12 mouse cellular contexts compared by ENCODE assay signal in genomic region chr10:59285530-59285929, GRCm38 (mm10). TPM values are rescaled to one million over a fixed set of nuclear protein-coding genes. Genes with fewer than 3 reads are reported as not detected.
DNase-seq lines count a peak whose midpoint lies in the region; ATAC-seq and TF ChIP-seq lines count a peak whose summit lies in the region.
"Had no signal": no experiment of that assay in that cellular context is flagged by ENCODE, and none has a peak within 500 bp of the region (broad histone marks: within the 10 kb centered on the region; RNA-seq: fewer than 3 reads in every experiment).

No protein-coding gene starts in this region.

- no peak overlapping the region for H3K27ac ChIP-seq in forebrain, postnatal 0 days (ENCODE audit: low read depth, low read length)
- H3K27ac ChIP-seq in forebrain, embryonic 11.5 days (ENCODE audit: low read depth, low read length), result no peak overlapping the region
- H3K27ac ChIP-seq in midbrain, embryonic 15.5 days, result no peak overlapping the region
- H3K27ac ChIP-seq: heart, embryonic 15.5 days had no signal

- no peaks in the 10 kb centered on the region for H3K27me3 ChIP-seq in forebrain, postnatal 0 days (ENCODE audit: insufficient read depth, low read length)
- H3K27me3 ChIP-seq in forebrain, embryonic 11.5 days (ENCODE audit: control insufficient read depth, insufficient read depth, low read length), result no peaks in the 10 kb centered on the region
- H3K27me3 ChIP-seq in midbrain, embryonic 15.5 days (replicated peaks), result no peaks in the 10 kb centered on the region
- H3K27me3 ChIP-seq: heart, embryonic 15.5 days had no signal

- no peaks in the 10 kb centered on the region for H3K4me1 ChIP-seq in forebrain, postnatal 0 days (ENCODE audit: insufficient read depth)
- H3K4me1 ChIP-seq in forebrain, embryonic 11.5 days (replicated peaks; ENCODE audit: control insufficient read depth, insufficient read depth, low read length), result no peaks in the 10 kb centered on the region
- H3K4me1 ChIP-seq in midbrain, embryonic 15.5 days, result no peaks in the 10 kb centered on the region
- H3K4me1 ChIP-seq: heart, embryonic 15.5 days had no signal

- H3K4me3 ChIP-seq in forebrain, postnatal 0 days (ENCODE audit: low read depth, low read length), result no peak overlapping the region
- H3K4me3 ChIP-seq in forebrain, embryonic 11.5 days (ENCODE audit: low read depth, low read length), result no peak overlapping the region
- no peak overlapping the region for H3K4me3 ChIP-seq in midbrain, embryonic 15.5 days
- H3K4me3 ChIP-seq: heart, embryonic 15.5 days had no signal

- peak; percentile 65 for DNase-seq in forebrain, postnatal 0 days
- DNase-seq in forebrain, embryonic 11.5 days (ENCODE audit: low spot score), result no peak
- peak; percentile 44 for DNase-seq in lung, postnatal 10 days
- DNase-seq in lung, postnatal 4 days, result no peak
- peak; percentile 87 for DNase-seq in fibroblast of lung, adult 2 months (ENCODE audit: low read depth)
- DNase-seq in skeletal muscle tissue, adult 2 months (ENCODE audit: low read depth, low spot score), result peak; percentile 46
- DNase-seq in gastrocnemius, postnatal 25 days, result no peak
- DNase-seq: liver, postnatal 0 days had no signal

- no peak overlapping the region for H3K4me2 ChIP-seq in forebrain, postnatal 0 days (ENCODE audit: low read depth)
- no peak overlapping the region for H3K4me2 ChIP-seq in forebrain, embryonic 11.5 days (ENCODE audit: low read depth, low read length, severe bottlenecking)
- H3K4me2 ChIP-seq in midbrain, embryonic 15.5 days, result no peak overlapping the region
- H3K4me2 ChIP-seq: heart, embryonic 15.5 days had no signal

- no peaks in the 10 kb centered on the region for H3K9me3 ChIP-seq in forebrain, postnatal 0 days (ENCODE audit: low read length)
- no peaks in the 10 kb centered on the region for H3K9me3 ChIP-seq in forebrain, embryonic 11.5 days (ENCODE audit: control insufficient read depth, low read length)
- H3K9me3 ChIP-seq in midbrain, embryonic 15.5 days, result no peaks in the 10 kb centered on the region
- H3K9me3 ChIP-seq: heart, embryonic 15.5 days had no signal

- H3K9ac ChIP-seq in forebrain, postnatal 0 days, result no peak overlapping the region
- H3K9ac ChIP-seq in forebrain, embryonic 11.5 days (ENCODE audit: low read length), result no peak overlapping the region
- no peak overlapping the region for H3K9ac ChIP-seq in midbrain, embryonic 15.5 days
- H3K9ac ChIP-seq: heart, embryonic 15.5 days; liver, postnatal 0 days had no signal

- 50% methylated on average over 5 of the region's 5 CpGs for WGBS in forebrain, postnatal 0 days
- WGBS in forebrain, embryonic 11.5 days, result 74% methylated on average over 5 of the region's 5 CpGs
- WGBS in midbrain, embryonic 15.5 days, result 60% methylated on average over 5 of the region's 5 CpGs

- no peaks in the 10 kb centered on the region for H3K36me3 ChIP-seq in forebrain, postnatal 0 days (ENCODE audit: insufficient read depth)
- H3K36me3 ChIP-seq in forebrain, embryonic 11.5 days (ENCODE audit: control insufficient read depth, insufficient read depth, low read length), result no peaks in the 10 kb centered on the region
- H3K36me3 ChIP-seq in midbrain, embryonic 15.5 days (replicated peaks), result no peaks in the 10 kb centered on the region
- H3K36me3 ChIP-seq: heart, embryonic 15.5 days had no signal

- ATAC-seq in forebrain, postnatal 0 days, result peak; percentile 57
- ATAC-seq in forebrain, embryonic 11.5 days (replicated peaks; ENCODE audit: low FRiP score), result no peak
- ATAC-seq in midbrain, embryonic 15.5 days (replicated peaks), result no peak
- ATAC-seq: inflammation-experienced regulatory T-cells, adult 6 months; liver, postnatal 0 days; midbrain, embryonic 16.5 days had no signal

- TF ChIP-seq CTCF in forebrain, postnatal 0 days (IDR thresholded peaks at IDR 0.05; ENCODE audit: low read depth), result no peak

RNA-seq across cellular contexts. Expression of gene P4ha1, which starts 37.6 kb away (rescaled TPM):
- total RNA-seq in forebrain, postnatal 0 days (2014; rRNA removed), result 26.7 and 29.3 TPM in 2 replicates
- polyA plus RNA-seq in forebrain, postnatal 0 days (2015; fragmentation: Nextera tagmentation; extraction: Ambion mirVana), result 12.4 and 13.4 TPM in 2 replicates
- 40.6 and 46.1 TPM in 2 replicates for polyA plus RNA-seq in forebrain, embryonic 11.5 days (2014; fragmentation: Nextera tagmentation; extraction: Ambion mirVana)
- 26.0 and 29.1 TPM in 2 replicates for polyA plus RNA-seq in midbrain, embryonic 15.5 days (2015; fragmentation: Nextera tagmentation; extraction: Ambion mirVana)
- total RNA-seq in gastrocnemius, postnatal 25 days (2021), result 10 to 100 TPM; 26.2 to 27.3 TPM

Comparison
In these comparisons a context has a peak if more than half of its experiments do, and no peak if none do; other contexts are left out.
1. DNase-seq: peak in forebrain, postnatal 0 days (single experiment), lung, postnatal 10 days (single experiment), fibroblast of lung, adult 2 months (single experiment) and skeletal muscle tissue, adult 2 months (single experiment); none in forebrain, embryonic 11.5 days (single experiment), lung, postnatal 4 days (0 of 2) and gastrocnemius, postnatal 25 days (single experiment).